1 mouse cellular context compared by ENCODE assay signal in genomic region chr15:81386327-81386726, GRCm38 (mm10).
TF ChIP-seq lines count a peak whose summit lies in the region.

No protein-coding gene starts in this region.

TF ChIP-seq in MEL, 35 proteins besides CTCF, POLR2A, EP300 and RAD21:
- TF ChIP-seq SMC3 (IDR thresholded peaks at IDR 0.05; ENCODE audit: low read depth, low read length) = 0 out of 2 replicates have a peak, but pooled peaks have one; percentile 4
- no peak for TF ChIP-seq TBP (IDR thresholded peaks at IDR 0.05; ENCODE audit: low read depth, low read length)
